Mouse (Mus musculus) spleen, adult 2 months (tissue): ENCODE data around the gene Gm20388. TPM values are rescaled to one million over a fixed set of nuclear protein-coding genes. Genes with fewer than 3 reads are reported as not detected.

ENCODE experiments used
- DNase-seq, 2 experiments: peaks; one replicate each; pipeline versions ENCODE4 v3.0.0 to v3.0.0-alpha.2; 2012 to 2021; ENCODE audit warnings: low spot score in 2 of 2, low read depth in 1 of 2
- H3K27ac ChIP-seq: fragments of 200-500 bp; 2 replicates; pipeline ENCODE4 v1.5.1; 2012; ENCODE audit warnings: low read length, inconsistent platforms; ENCODE audit not compliant: insufficient read depth
- H3K27me3 ChIP-seq: fragments of 200-500 bp; 2 replicates; pipeline ENCODE4 v1.6.1; 2012; ENCODE audit warnings: mild to moderate bottlenecking, moderate library complexity, low read length, inconsistent platforms; ENCODE audit not compliant: control insufficient read depth, insufficient read depth
- H3K36me3 ChIP-seq: fragments of 200-500 bp; 2 replicates; pipeline ENCODE4 v1.6.1; 2012; ENCODE audit warnings: mild to moderate bottlenecking, low read length, inconsistent platforms; ENCODE audit not compliant: control insufficient read depth, insufficient read depth
- H3K4me1 ChIP-seq: fragments of 200-500 bp; 2 replicates; pipeline ENCODE4 v1.6.1; 2011; ENCODE audit warnings: inconsistent platforms; ENCODE audit not compliant: control insufficient read depth, insufficient read depth, insufficient read length
- H3K4me3 ChIP-seq: fragments of 200-500 bp; 2 replicates; pipeline ENCODE4 v1.5.1; 2011; ENCODE audit warnings: mild to moderate bottlenecking, inconsistent platforms; ENCODE audit not compliant: insufficient read depth, insufficient read length; ENCODE audit errors: extremely low read depth
- CTCF ChIP-seq: fragments of 200-500 bp; IDR thresholded peaks from 2 replicates; pipeline ENCODE4 v1.5.1; 2011; ENCODE audit warnings: mild to moderate bottlenecking, inconsistent platforms; ENCODE audit not compliant: insufficient read depth, insufficient read length, insufficient replicate concordance; ENCODE audit errors: extremely low read depth
- POLR2A ChIP-seq: fragments of 200-500 bp; IDR thresholded peaks from 2 replicates; pipeline ENCODE4 v1.6.1; 2011; ENCODE audit warnings: low read depth, low read length, inconsistent platforms
- WGBS: fragments of 180-500 bp; shearing (Covaris S2); methylation state at CpG from one replicate; pipeline ENCODE4 v1.1.7; 2018; 5-methylcytosine and 5-hydroxymethylcytosine counted together
- polyA plus RNA-seq: library from polyadenylated mRNA; depleted of rRNA; stranded (reverse); fragments of >200 nt; gene quantifications from 2 replicates; pipeline ENCODE4 v1.2.3, GENCODE M21; 2012

Gene Gm20388
- polyA plus RNA-seq, 1 experiment: 26.1 TPM

- Histone ChIP-seq H3K4me1 (no peaks in the 10 kb centered on the region), H3K36me3 (no peaks in the 10 kb centered on the region), H3K27me3 (no peaks in the 10 kb centered on the region), H3K27ac (no peak overlapping the region), H3K4me3 (no peak overlapping the region)
- 89% methylated on average over 12 of the region's 12 CpGs for WGBS
- TF ChIP-seq CTCF (no peak), POLR2A (no peak)
- no peak for DNase-seq
Measured at GRCm38 (mm10) chr8:120851411-120851810, 940.8 kb downstream of the Gm20388 start.

GRCm38 (mm10) chr8:120859881-120860280 lies 949.2 kb downstream of the Gm20388 start:
- DNase-seq: no peak
- WGBS: 87% methylated on average over 14 of the region's 14 CpGs
- Histone ChIP-seq H3K27me3 (no peaks in the 10 kb centered on the region), H3K4me3 (no peak overlapping the region), H3K36me3 (no peaks in the 10 kb centered on the region), H3K4me1 (no peaks in the 10 kb centered on the region), H3K27ac (no peak overlapping the region)
- TF ChIP-seq POLR2A (no peak), CTCF (no peak)

- no peak overlapping the region for H3K4me3 ChIP-seq
- H3K4me1 ChIP-seq: no peaks in the 10 kb centered on the region
- H3K27ac ChIP-seq: no peak overlapping the region
- no peak for DNase-seq
- 76% methylated on average over 24 of the region's 24 CpGs for WGBS
- H3K27me3 ChIP-seq: no peaks in the 10 kb centered on the region
- no peak for TF ChIP-seq POLR2A
- no peak for TF ChIP-seq CTCF
- no peaks in the 10 kb centered on the region for H3K36me3 ChIP-seq
Measured at GRCm38 (mm10) chr8:120860423-120861126, 949.9 kb downstream of the Gm20388 start.

GRCm38 (mm10) chr8:120863683-120864082 lies 953.0 kb downstream of the Gm20388 start:
- DNase-seq: no peak
- no peak for TF ChIP-seq CTCF
- TF ChIP-seq POLR2A: no peak
- no peaks in the 10 kb centered on the region for H3K36me3 ChIP-seq
- no peaks in the 10 kb centered on the region for H3K4me1 ChIP-seq
- 96% methylated on average over 4 of the region's 4 CpGs for WGBS
- no peak overlapping the region for H3K27ac ChIP-seq
- H3K4me3 ChIP-seq: no peak overlapping the region
- H3K27me3 ChIP-seq: no peaks in the 10 kb centered on the region

GRCm38 (mm10) chr8:120867386-120867785 lies 956.7 kb downstream of the Gm20388 start:
- Histone ChIP-seq H3K4me3 (no peak overlapping the region), H3K4me1 (no peaks in the 10 kb centered on the region), H3K27ac (no peak overlapping the region), H3K27me3 (no peaks in the 10 kb centered on the region), H3K36me3 (no peaks in the 10 kb centered on the region)
- no peak for TF ChIP-seq POLR2A
- no peak for DNase-seq
- WGBS: 46% methylated on average over 6 of the region's 6 CpGs

GRCm38 (mm10) chr8:120872661-120873060 lies 962.0 kb downstream of the Gm20388 start:
- Histone ChIP-seq H3K4me3 (no peak overlapping the region), H3K27ac (no peak overlapping the region), H3K36me3 (no peaks in the 10 kb centered on the region), H3K27me3 (no peaks in the 10 kb centered on the region), H3K4me1 (no peaks in the 10 kb centered on the region)
- TF ChIP-seq POLR2A (no peak), CTCF (no peak)
- WGBS: 82% methylated on average over 6 of the region's 6 CpGs
- no peak for DNase-seq
